Mouse (Mus musculus) kidney, postnatal 4 days (tissue): ENCODE measurements around the gene Zc3h12d.

Source experiments
- DNase-seq, 2 experiments: peaks; one replicate each; pipeline ENCODE4 v3.0.0; 2021; ENCODE audit warnings: mixed read lengths in 2 of 2

Gene Zc3h12d

GRCm38 (mm10) chr10:7839551-7840352 is 7.5 kb downstream of the Zc3h12d start:
- DNase-seq = no peak

DNA sequence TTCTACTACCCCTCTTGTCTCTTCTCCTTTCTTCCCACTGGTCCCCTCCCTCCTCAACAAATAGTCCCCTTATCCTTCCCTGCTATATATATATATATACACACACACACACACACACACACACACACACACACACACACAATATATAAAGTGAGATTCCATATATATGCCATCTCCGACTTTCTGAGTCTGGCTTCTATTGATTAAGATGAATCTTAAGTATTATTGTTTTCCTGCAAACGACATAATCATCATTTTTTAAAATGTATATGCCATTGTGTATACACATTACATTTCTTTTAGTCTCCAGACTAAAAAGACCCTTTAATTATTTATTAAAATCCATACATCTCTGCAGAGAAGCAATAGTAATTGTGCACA is 8.1 kb downstream of the Zc3h12d start:
- DNase-seq = no peak

GRCm38 (mm10) chr10:7840785-7841184 is 8.5 kb downstream of the Zc3h12d start:
- DNase-seq = no peak

DNA sequence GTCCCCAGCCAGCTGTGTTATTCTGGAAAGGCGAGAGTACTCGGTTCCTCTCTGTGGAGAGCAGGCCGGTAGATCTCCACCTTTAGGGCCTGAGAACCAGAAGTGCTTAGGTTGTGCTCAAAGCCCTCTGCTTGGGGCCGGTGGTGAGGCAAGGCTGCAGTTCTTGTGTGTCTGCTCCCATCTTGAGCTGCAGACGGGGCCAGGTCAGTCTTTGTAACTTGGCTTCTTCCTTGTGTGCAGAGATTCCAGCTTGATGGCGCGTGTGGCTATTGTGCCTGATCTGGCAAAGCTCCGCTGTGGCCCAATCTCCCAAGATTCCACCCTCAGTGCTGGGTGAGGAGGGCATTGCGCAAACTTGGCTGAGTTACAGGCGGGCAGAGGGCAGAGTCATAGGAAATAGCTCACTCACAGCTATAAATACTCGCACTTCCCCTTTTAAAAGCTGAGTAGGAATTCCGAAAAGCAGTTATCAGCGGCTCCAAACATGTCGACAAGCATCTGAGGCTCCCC is 9.4 kb downstream of the Zc3h12d start:
- peak; percentile 46 to 60 for DNase-seq

DNA sequence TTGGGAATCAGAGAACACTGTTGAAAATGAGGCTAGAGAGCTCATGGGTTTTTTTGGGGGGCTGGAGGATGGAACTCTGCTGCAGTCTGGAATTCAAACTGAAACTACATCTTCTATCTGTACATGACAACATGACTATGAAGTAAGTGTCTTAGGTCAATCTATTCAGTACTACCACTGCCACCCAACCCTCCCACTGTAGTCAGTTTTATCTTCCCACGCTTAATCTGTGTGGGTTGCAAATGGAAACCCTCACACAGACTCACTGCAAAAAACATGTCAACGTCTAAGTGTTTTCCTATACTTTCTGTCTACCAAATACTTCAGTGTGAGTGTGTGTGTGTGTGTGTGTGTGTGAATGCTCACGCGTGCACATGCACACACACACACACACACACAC is 10.9 kb downstream of the Zc3h12d start:
- no peak for DNase-seq

- DNase-seq = no peak
Observed at GRCm38 (mm10) chr10:7844161-7844560, 11.9 kb downstream of the Zc3h12d start.

DNA sequence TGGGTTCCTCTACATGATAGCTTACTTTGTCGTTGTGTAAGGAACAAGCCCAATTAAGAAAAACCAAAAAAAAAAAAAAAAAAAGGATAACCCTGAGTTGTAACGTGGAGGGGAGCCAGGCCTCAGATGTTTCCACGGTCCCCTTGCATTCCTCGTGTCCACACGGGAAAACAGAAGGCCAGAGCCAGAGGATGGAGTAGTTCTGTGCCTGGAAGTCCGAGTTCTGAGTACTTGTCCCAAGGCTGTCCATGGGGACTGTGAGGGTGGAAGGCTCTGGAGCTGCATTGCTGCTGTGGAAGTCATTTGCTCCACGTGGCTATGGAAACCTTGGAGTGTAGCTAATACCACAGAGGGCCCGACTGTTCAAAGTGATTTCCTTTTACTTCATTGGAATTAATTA is 12.9 kb downstream of the Zc3h12d start:
- DNase-seq = no peak

GRCm38 (mm10) chr10:7845991-7846390 is 13.7 kb downstream of the Zc3h12d start:
- no peak for DNase-seq

DNA sequence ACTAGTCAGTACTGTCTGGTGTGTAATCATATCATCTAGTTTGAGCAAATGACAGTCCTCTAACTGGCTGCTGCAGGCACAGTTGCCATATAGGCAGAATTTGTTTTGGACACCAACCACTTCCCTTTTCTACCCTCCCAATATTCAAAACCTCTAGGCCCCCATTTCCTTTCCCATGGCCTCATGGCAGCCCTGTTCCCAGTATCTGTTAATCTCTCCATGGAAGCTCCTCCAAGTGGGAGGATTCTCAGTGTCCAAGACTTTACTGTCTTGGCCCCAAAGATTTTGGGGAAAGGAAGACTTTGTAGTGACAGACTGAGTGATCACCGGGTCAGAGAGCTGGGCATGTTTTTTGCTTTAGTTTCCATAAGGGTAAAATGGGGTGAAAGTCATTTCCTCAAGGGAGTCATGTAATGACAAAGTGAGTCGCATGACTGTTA is 14.9 kb downstream of the Zc3h12d start:
- DNase-seq = no peak

- DNase-seq = no peak
Observed at GRCm38 (mm10) chr10:7851891-7852290, 19.6 kb downstream of the Zc3h12d start.

DNA sequence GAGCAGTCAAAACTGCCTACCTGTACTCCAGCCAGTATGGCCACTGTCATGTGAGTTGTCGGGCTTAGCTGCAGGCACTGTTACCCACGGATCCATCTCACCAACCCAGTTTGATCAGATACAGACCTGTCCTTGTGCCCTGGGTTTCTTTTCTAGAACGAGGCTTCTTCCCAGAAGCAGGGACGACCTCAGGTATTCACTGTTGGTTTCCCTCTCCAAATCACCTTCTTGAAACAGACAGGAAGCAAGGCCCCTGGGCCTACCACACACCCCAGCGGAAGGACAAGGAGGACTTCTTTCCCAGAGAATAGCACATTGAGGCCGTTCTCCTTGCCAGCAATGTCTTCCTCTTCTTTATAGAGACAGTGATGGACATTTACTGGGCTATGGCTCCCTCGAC is 28.2 kb downstream of the Zc3h12d start:
- DNase-seq = no peak

GRCm38 (mm10) chr10:7861259-7861936 is 29.1 kb downstream of the Zc3h12d start:
- DNase-seq = no peak

GRCm38 (mm10) chr10:7861937-7862657 is 29.8 kb downstream of the Zc3h12d start:
- DNase-seq = no peak

GRCm38 (mm10) chr10:7863411-7863810 is 31.1 kb downstream of the Zc3h12d start:
- DNase-seq = no peak

GRCm38 (mm10) chr10:7864184-7864583 is 31.9 kb downstream of the Zc3h12d start:
- DNase-seq = no peak

DNA sequence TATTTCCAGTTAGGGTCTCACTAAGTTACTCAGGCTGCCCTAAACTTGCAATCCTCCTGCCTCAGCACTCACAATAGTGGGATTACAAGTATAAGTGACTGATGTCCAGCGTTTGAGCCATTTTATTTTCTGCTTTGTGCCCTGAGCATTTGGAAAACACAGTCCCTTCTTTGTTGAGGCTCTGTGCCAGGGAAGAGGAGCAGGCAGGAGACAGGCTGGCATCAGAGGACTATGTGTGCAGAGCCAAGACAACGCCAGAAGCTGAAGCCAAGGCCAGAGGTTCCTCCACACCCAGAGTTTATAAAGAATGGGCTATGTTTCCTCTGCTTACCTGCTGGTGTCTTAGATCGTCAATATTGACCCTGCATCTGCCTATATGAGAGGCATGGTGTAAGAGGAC is 32.5 kb downstream of the Zc3h12d start:
- DNase-seq = no peak

GRCm38 (mm10) chr10:7866762-7867665 is 34.7 kb downstream of the Zc3h12d start:
- DNase-seq = peak; percentile 68 to 73

DNA sequence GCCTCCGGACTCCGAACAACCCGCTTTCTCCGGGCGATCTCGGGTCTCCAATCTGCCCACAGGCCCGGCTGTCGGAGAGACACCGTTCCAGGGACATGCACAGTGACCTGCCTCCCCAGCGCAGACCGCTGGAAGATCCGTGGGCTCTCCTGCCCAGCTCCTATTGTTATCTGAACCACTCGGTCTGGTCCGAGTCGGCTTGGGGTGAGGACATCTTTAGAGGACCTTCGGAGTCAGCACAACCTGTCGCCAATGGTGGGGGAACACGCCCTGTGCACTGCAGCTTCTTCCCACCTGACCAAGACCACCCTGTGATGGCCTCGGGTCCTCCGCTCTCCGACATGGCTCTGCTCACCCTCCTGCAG is 35.4 kb downstream of the Zc3h12d start:
- DNase-seq = peak in 1 of 2 experiments; percentile 26

DNA sequence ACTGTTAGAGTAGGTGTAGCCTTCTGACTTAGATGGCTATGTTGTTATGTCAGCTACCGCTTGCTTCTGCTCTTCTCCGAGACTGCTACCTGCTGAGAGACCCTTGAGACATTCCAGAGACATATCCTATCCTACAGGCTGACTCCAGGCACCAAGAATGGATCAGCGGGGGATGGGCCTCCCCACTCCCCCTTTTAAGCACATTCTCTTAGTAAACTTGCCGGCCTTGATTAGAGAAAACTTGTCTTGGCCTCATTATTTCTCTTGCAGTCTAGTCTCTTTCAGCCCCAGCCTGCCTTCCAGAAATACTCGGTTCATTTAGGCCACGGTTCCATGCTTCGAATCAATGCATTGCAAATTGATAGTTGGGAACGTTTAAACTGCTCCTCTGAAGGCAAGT is 37.5 kb downstream of the Zc3h12d start:
- no peak for DNase-seq

GRCm38 (mm10) chr10:7870571-7871315 is 38.5 kb downstream of the Zc3h12d start:
- peak; percentile 41 to 57 for DNase-seq

GRCm38 (mm10) chr10:7871381-7872020 is 39.2 kb downstream of the Zc3h12d start:
- DNase-seq = no peak
